Mouse (Mus musculus): ENCODE measurements around the gene 4922502D21Rik. TPM values are rescaled to one million over a fixed set of nuclear protein-coding genes. Genes with fewer than 3 reads are reported as not detected.

Gene 4922502D21Rik
- total RNA-seq, 2 experiments from 2014 or later: not detected

GRCm38 (mm10) chr6:129316463-129316862 is 15.1 kb downstream of the 4922502D21Rik start:
- intact Hi-C loops (cut with DNase I): no loop called here
- DNase-seq (ENCODE audit: extremely low spot score in 1 of 2, low spot score in 2 of 2): no peak

GRCm38 (mm10) chr6:129315698-129316097 is 15.9 kb downstream of the 4922502D21Rik start:
- intact Hi-C loops (cut with DNase I): no loop called here
- no peak for DNase-seq (ENCODE audit: extremely low spot score in 1 of 2, low spot score in 2 of 2)

GRCm38 (mm10) chr6:129314655-129315168 is 16.9 kb downstream of the 4922502D21Rik start:
- no peak for DNase-seq (ENCODE audit: extremely low spot score in 1 of 2, low spot score in 2 of 2)
- intact Hi-C loops (cut with DNase I): no loop called here

GRCm38 (mm10) chr6:129312499-129312898 is 19.1 kb downstream of the 4922502D21Rik start:
- intact Hi-C loops (cut with DNase I): no loop called here
- DNase-seq (ENCODE audit: extremely low spot score in 1 of 2, low spot score in 2 of 2): no peak

GRCm38 (mm10) chr6:129304180-129304579 is 27.4 kb downstream of the 4922502D21Rik start:
- DNase-seq (ENCODE audit: extremely low spot score in 1 of 2, low spot score in 2 of 2): no peak
- intact Hi-C loops (cut with DNase I): no loop called here

- intact Hi-C loops (cut with DNase I): no loop called here
- DNase-seq (ENCODE audit: extremely low spot score in 1 of 2, low spot score in 2 of 2): no peak
Observed at GRCm38 (mm10) chr6:129288708-129289107, 42.9 kb downstream of the 4922502D21Rik start.

GRCm38 (mm10) chr6:129284384-129285104 is 47.1 kb downstream of the 4922502D21Rik start:
- intact Hi-C loops (cut with DNase I): no loop called here

GRCm38 (mm10) chr6:129283271-129283670 is 48.3 kb downstream of the 4922502D21Rik start:
- no peak for DNase-seq (ENCODE audit: extremely low spot score in 1 of 2, low spot score in 2 of 2)
- intact Hi-C loops (cut with DNase I): no loop called here

More at GRCm38 (mm10) chr6:129284384-129285104, 47.1 kb downstream of the 4922502D21Rik start:
- no peak for DNase-seq (ENCODE audit: extremely low spot score in 1 of 2, low spot score in 2 of 2)

- intact Hi-C loops (cut with DNase I): no loop called here
- no peak for DNase-seq (ENCODE audit: extremely low spot score in 1 of 2, low spot score in 2 of 2)
Observed at GRCm38 (mm10) chr6:129276483-129276882, 55.1 kb downstream of the 4922502D21Rik start.

GRCm38 (mm10) chr6:129275624-129276203 is 55.9 kb downstream of the 4922502D21Rik start:
- intact Hi-C loops (cut with DNase I): no loop called here

GRCm38 (mm10) chr6:129275220-129275619 is 56.4 kb downstream of the 4922502D21Rik start, which contains the start of gene Cd69:
Gene Cd69, minus strand, starts transcription at chr6:129275436.
- DNase-seq (ENCODE audit: extremely low spot score in 1 of 2, low spot score in 2 of 2): no peak
- intact Hi-C loops (cut with DNase I): no loop called here

More at GRCm38 (mm10) chr6:129275624-129276203, 55.9 kb downstream of the 4922502D21Rik start:
- no peak for DNase-seq (ENCODE audit: extremely low spot score in 1 of 2, low spot score in 2 of 2)

GRCm38 (mm10) chr6:129274476-129274875 is 57.1 kb downstream of the 4922502D21Rik start:
- intact Hi-C loops (cut with DNase I): no loop called here
- no peak for DNase-seq (ENCODE audit: extremely low spot score in 1 of 2, low spot score in 2 of 2)

GRCm38 (mm10) chr6:129273662-129274061 is 57.9 kb downstream of the 4922502D21Rik start:
- intact Hi-C loops (cut with DNase I): no loop called here

More at GRCm38 (mm10) chr6:129273662-129274061, 57.9 kb downstream of the 4922502D21Rik start:
- DNase-seq (ENCODE audit: extremely low spot score in 1 of 2, low spot score in 2 of 2): no peak

Other genes starting within 250 kb of the 4922502D21Rik start
- gene Clec2e, start 230.9 kb downstream of the 4922502D21Rik start, total RNA-seq (2021): not detected
- 1 to 10 TPM; 4.9 to 6.3 TPM for gene Clec2d, start 151.2 kb downstream of the 4922502D21Rik start, total RNA-seq (2021)
- not detected for gene Cd69, start 56.4 kb downstream of the 4922502D21Rik start, total RNA-seq (2021)
- under 1 TPM in 1 of 2 experiments, not detected in 1; 0.28 TPM for gene Clec12a, start 10.9 kb upstream of the 4922502D21Rik start, total RNA-seq (2021)
- not detected for gene Clec12b, start 54.1 kb upstream of the 4922502D21Rik start, total RNA-seq (2021)
- gene Clec1b, start 65.5 kb upstream of the 4922502D21Rik start, total RNA-seq (2021): under 1 TPM in 1 of 2 experiments, not detected in 1; 0.43 TPM
- gene Clec9a, start 77.1 kb upstream of the 4922502D21Rik start, total RNA-seq (2021): not detected
- gene Clec1a, start 120.2 kb upstream of the 4922502D21Rik start, total RNA-seq (2021): 1 to 10 TPM; 1.5 to 2.6 TPM
- not detected for gene Olr1, start 175.4 kb upstream of the 4922502D21Rik start, total RNA-seq (2021)
- not detected for gene Tmem52b, start 180.8 kb upstream of the 4922502D21Rik start, total RNA-seq (2021)
- 100 to 1,000 TPM; 450 to 458 TPM for gene Gabarapl1, start 201.4 kb upstream of the 4922502D21Rik start, total RNA-seq (2021)
- not detected for gene Klre1, start 246.1 kb upstream of the 4922502D21Rik start, total RNA-seq (2021)

Measured in left cerebral cortex, postnatal 10 days (tissue).